Mouse (Mus musculus) neural tube, embryonic 12.5 days (tissue): Measurements from ENCODE around the gene Tmem63a. TPM values are rescaled to one million over a fixed set of nuclear protein-coding genes. Genes with fewer than 3 reads are reported as not detected.

Source experiments
- ATAC-seq: fragments of 200-750 bp; cut with Nextera tagmentation; 2 replicates; pipeline ENCODE4 v1.8.0; 2017; ENCODE audit warnings: low read depth, mild to moderate bottlenecking, moderate TSS enrichment, moderate library complexity; ENCODE audit not compliant: low FRiP score
- H3K27ac ChIP-seq: fragments of 300-500 bp; sonication (generic); 2 replicates; pipeline ENCODE4 v1.5.1; 2016
- H3K27me3 ChIP-seq: fragments of 300-500 bp; sonication (generic); replicated peaks from 2 replicates; pipeline ENCODE4 v1.6.1; 2016; ENCODE audit warnings: mild to moderate bottlenecking
- H3K36me3 ChIP-seq: fragments of 300-500 bp; sonication (generic); 2 replicates; pipeline ENCODE4 v1.6.1; 2016; ENCODE audit warnings: mild to moderate bottlenecking
- H3K4me1 ChIP-seq: fragments of 300-500 bp; sonication (generic); 2 replicates; pipeline ENCODE4 v1.6.1; 2016
- H3K4me2 ChIP-seq: fragments of 300-500 bp; sonication (generic); replicated peaks from 2 replicates; pipeline ENCODE4 v1.6.1; 2016; ENCODE audit warnings: mild to moderate bottlenecking
- H3K4me3 ChIP-seq: fragments of 300-500 bp; sonication (generic); 2 replicates; pipeline ENCODE4 v1.5.1; 2016
- H3K9ac ChIP-seq: fragments of 300-500 bp; sonication (generic); 2 replicates; pipeline ENCODE4 v1.6.1; 2016; ENCODE audit warnings: mild to moderate bottlenecking
- H3K9me3 ChIP-seq: fragments of 300-500 bp; sonication (generic); 2 replicates; pipeline ENCODE4 v1.6.1; 2016; ENCODE audit warnings: mild to moderate bottlenecking
- WGBS: fragments of 180-500 bp; shearing (Covaris S2); methylation state at CpG from one replicate; pipeline ENCODE4 v1.1.7; 2016; 5-methylcytosine and 5-hydroxymethylcytosine counted together
- polyA plus RNA-seq: library from polyadenylated mRNA; unstranded; fragments of >200 nt; fragmentation: Nextera tagmentation; extraction: Ambion mirVana; gene quantifications from 2 replicates; pipeline ENCODE4 v1.2.1, GENCODE M21; 2016

The Tmem63a gene
- polyA plus RNA-seq, 1 experiment from 2014 or later: 3.9 TPM

DNA sequence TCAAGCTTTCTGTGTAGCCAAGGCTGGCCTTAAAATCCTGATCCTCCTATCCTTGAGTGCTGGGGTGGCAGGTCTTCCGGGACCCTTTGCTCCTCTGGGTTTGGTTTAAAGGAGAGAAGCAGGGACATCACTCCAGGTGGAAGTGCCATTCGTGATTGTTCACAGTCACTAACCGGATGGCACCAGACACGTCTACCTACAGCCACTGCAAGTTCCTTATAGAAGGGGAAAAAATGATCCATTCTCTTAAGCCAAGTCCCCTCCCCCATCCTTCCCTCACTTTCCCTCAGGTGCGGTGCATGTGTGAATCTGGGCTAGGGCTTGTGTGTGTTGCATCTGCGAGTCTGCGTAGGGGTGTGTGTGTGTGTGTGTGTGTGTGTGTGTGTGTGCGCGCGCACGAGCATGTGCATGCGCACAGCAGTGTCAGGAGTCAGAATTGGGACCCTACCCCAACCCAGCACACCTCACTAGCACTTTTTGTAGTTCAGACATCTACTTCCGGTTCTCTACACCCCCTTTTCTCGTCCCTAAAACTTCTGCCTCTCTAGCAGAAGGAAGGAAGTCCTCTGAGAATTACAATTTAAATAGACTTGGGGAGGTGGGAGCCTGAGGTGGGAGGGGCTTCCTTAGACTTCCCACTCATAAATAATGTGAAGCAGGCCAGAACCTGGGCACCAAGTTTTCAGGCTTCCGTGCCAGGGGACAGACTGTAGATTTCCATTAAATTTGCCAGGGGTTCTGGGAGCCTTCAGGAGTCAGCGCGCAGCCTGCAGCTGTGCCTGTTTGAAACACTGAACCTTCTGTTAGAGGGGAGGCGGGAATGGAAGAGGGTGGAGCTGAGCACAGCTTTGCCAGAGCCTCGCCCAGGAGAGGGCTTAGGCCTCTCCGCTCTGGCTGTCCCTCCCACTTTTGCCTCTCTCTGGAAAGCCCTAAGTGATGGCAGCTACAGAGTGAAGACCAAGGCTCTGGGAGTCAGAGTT, 3.1 kb downstream of the Tmem63a start:
- Histone ChIP-seq H3K36me3 (no peaks in the 10 kb centered on the region), H3K9ac (no peak overlapping the region), H3K4me1 (peaks cover 24% of the 10 kb centered on the region), H3K4me3 (no peak overlapping the region), H3K27ac (no peak overlapping the region), H3K4me2 (peak overlapping the region; percentile 25), H3K27me3 (peaks cover 44% of the 10 kb centered on the region), H3K9me3 (no peaks in the 10 kb centered on the region)
- 31% methylated on average over 20 of the region's 20 CpGs for WGBS
- peak; percentile 35; the same call in 1 of the 2 replicates for ATAC-seq

- H3K36me3 ChIP-seq: no peaks in the 10 kb centered on the region
- H3K9me3 ChIP-seq: no peaks in the 10 kb centered on the region
- H3K27ac ChIP-seq: no peak overlapping the region
- 93% methylated on average over 6 of the region's 6 CpGs for WGBS
- H3K9ac ChIP-seq: no peak overlapping the region
- no peak overlapping the region for H3K4me2 ChIP-seq
- no peak for ATAC-seq
- H3K4me1 ChIP-seq: peaks cover 20% of the 10 kb centered on the region
- peaks cover 32% of the 10 kb centered on the region for H3K27me3 ChIP-seq
- no peak overlapping the region for H3K4me3 ChIP-seq
Measured at GRCm38 (mm10) chr1:180946448-180946847, 4.3 kb downstream of the Tmem63a start.

- H3K4me1 ChIP-seq: no peaks in the 10 kb centered on the region
- H3K9me3 ChIP-seq: no peaks in the 10 kb centered on the region
- H3K4me2 ChIP-seq: no peak overlapping the region
- WGBS: 78% methylated on average over 6 of the region's 6 CpGs
- no peak overlapping the region for H3K27ac ChIP-seq
- no peak overlapping the region for H3K4me3 ChIP-seq
- H3K9ac ChIP-seq: no peak overlapping the region
- no peaks in the 10 kb centered on the region for H3K27me3 ChIP-seq
- no peak for ATAC-seq
- no peaks in the 10 kb centered on the region for H3K36me3 ChIP-seq
Measured at GRCm38 (mm10) chr1:180952085-180952746, 10.1 kb downstream of the Tmem63a start.

DNA sequence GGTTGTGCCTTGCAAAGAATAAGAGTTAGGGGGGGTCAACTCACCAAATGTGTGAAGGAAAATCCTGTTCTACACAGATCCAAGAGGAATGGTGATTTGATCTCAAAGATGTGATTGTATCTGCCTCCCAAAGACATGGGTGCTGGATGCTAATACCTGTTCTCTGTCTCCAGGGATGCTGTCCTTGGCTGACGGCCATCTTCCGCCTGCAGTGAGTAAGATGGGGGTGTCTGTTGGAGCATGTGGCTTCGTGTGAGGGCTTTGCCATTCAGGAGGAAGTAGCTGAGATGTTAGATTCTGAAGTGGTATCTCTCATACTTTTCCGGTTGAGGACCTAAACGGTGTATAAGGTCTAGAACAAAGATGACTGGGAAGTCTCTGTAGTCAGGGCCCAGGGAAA, 10.7 kb downstream of the Tmem63a start:
- Histone ChIP-seq H3K4me1 (no peaks in the 10 kb centered on the region), H3K36me3 (no peaks in the 10 kb centered on the region), H3K4me2 (no peak overlapping the region), H3K27ac (no peak overlapping the region), H3K4me3 (no peak overlapping the region), H3K27me3 (no peaks in the 10 kb centered on the region), H3K9me3 (no peaks in the 10 kb centered on the region), H3K9ac (no peak overlapping the region)
- ATAC-seq: no peak
- WGBS: 97% methylated on average over 5 of the region's 5 CpGs

- no peaks in the 10 kb centered on the region for H3K27me3 ChIP-seq
- H3K36me3 ChIP-seq: no peaks in the 10 kb centered on the region
- no peak overlapping the region for H3K9ac ChIP-seq
- 91% methylated on average over 8 of the region's 8 CpGs for WGBS
- no peak overlapping the region for H3K4me3 ChIP-seq
- ATAC-seq: no peak
- H3K9me3 ChIP-seq: no peaks in the 10 kb centered on the region
- no peaks in the 10 kb centered on the region for H3K4me1 ChIP-seq
- no peak overlapping the region for H3K27ac ChIP-seq
- no peak overlapping the region for H3K4me2 ChIP-seq
Measured at GRCm38 (mm10) chr1:180956401-180956800, 14.3 kb downstream of the Tmem63a start.

GRCm38 (mm10) chr1:180956973-180957381, 14.8 kb downstream of the Tmem63a start:
- no peaks in the 10 kb centered on the region for H3K9me3 ChIP-seq
- ATAC-seq: no peak
- no peak overlapping the region for H3K4me3 ChIP-seq
- WGBS: 86% methylated on average over 8 of the region's 8 CpGs
- H3K27me3 ChIP-seq: no peaks in the 10 kb centered on the region
- no peak overlapping the region for H3K9ac ChIP-seq
- H3K36me3 ChIP-seq: no peaks in the 10 kb centered on the region
- H3K4me2 ChIP-seq: no peak overlapping the region
- H3K4me1 ChIP-seq: no peaks in the 10 kb centered on the region
- H3K27ac ChIP-seq: no peak overlapping the region

- H3K4me1 ChIP-seq: no peaks in the 10 kb centered on the region
- H3K9ac ChIP-seq: no peak overlapping the region
- H3K4me2 ChIP-seq: no peak overlapping the region
- WGBS: 94% methylated on average over 3 of the region's 3 CpGs
- no peaks in the 10 kb centered on the region for H3K27me3 ChIP-seq
- ATAC-seq: no peak
- no peak overlapping the region for H3K27ac ChIP-seq
- no peaks in the 10 kb centered on the region for H3K9me3 ChIP-seq
- H3K36me3 ChIP-seq: no peaks in the 10 kb centered on the region
- H3K4me3 ChIP-seq: no peak overlapping the region
Measured at GRCm38 (mm10) chr1:180957989-180958388, 15.8 kb downstream of the Tmem63a start.

- Histone ChIP-seq H3K4me1 (no peaks in the 10 kb centered on the region), H3K27me3 (no peaks in the 10 kb centered on the region), H3K27ac (no peak overlapping the region), H3K4me2 (no peak overlapping the region), H3K9ac (no peak overlapping the region), H3K4me3 (no peak overlapping the region), H3K9me3 (no peaks in the 10 kb centered on the region), H3K36me3 (no peaks in the 10 kb centered on the region)
- ATAC-seq: no peak
- 61% methylated on average over 3 of the region's 3 CpGs for WGBS
Measured at GRCm38 (mm10) chr1:180958797-180959196, 16.7 kb downstream of the Tmem63a start.

DNA sequence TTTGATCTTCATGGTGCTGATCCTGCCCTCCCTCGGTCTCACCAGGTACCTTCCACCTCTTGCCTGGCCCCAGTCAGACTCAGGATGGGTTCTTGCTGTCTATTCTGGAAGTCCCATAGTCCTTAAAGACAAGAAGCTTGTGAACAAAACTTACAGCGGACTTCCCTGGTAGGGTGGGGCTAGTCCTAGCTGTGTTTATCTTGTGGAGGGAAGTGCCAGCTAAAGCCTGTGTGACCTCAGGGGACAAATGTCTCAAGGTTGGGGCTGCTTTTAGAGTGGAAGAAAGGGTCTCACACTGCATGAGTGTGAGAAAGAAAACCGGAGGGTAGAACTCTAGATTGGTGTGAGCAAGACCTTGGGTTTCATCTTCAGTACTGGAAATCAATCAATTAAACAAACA, 23.6 kb downstream of the Tmem63a start:
- no peak for ATAC-seq
- Histone ChIP-seq H3K9me3 (no peaks in the 10 kb centered on the region), H3K27ac (no peak overlapping the region), H3K4me3 (no peak overlapping the region), H3K4me1 (no peaks in the 10 kb centered on the region), H3K36me3 (peaks cover 4% of the 10 kb centered on the region; the same call in 1 of the 2 replicates), H3K4me2 (no peak overlapping the region), H3K27me3 (no peaks in the 10 kb centered on the region), H3K9ac (no peak overlapping the region)
- 90% methylated on average over 3 of the region's 3 CpGs for WGBS

GRCm38 (mm10) chr1:180966542-180966941, 24.4 kb downstream of the Tmem63a start:
- no peak overlapping the region for H3K9ac ChIP-seq
- 59% methylated on average over 3 of the region's 3 CpGs for WGBS
- no peaks in the 10 kb centered on the region for H3K9me3 ChIP-seq
- H3K36me3 ChIP-seq: peaks cover 4% of the 10 kb centered on the region; the same call in 1 of the 2 replicates
- no peak overlapping the region for H3K4me2 ChIP-seq
- no peak overlapping the region for H3K27ac ChIP-seq
- H3K27me3 ChIP-seq: no peaks in the 10 kb centered on the region
- H3K4me3 ChIP-seq: no peak overlapping the region
- no peaks in the 10 kb centered on the region for H3K4me1 ChIP-seq
- ATAC-seq: no peak

- ATAC-seq: no peak
- Histone ChIP-seq H3K9ac (no peak overlapping the region), H3K36me3 (peaks cover 4% of the 10 kb centered on the region; the same call in 1 of the 2 replicates), H3K4me2 (no peak overlapping the region), H3K27me3 (no peaks in the 10 kb centered on the region), H3K9me3 (no peaks in the 10 kb centered on the region), H3K27ac (no peak overlapping the region), H3K4me3 (no peak overlapping the region), H3K4me1 (no peaks in the 10 kb centered on the region)
- WGBS: 88% methylated on average over 7 of the region's 7 CpGs
Measured at GRCm38 (mm10) chr1:180967261-180967660, 25.1 kb downstream of the Tmem63a start.

DNA sequence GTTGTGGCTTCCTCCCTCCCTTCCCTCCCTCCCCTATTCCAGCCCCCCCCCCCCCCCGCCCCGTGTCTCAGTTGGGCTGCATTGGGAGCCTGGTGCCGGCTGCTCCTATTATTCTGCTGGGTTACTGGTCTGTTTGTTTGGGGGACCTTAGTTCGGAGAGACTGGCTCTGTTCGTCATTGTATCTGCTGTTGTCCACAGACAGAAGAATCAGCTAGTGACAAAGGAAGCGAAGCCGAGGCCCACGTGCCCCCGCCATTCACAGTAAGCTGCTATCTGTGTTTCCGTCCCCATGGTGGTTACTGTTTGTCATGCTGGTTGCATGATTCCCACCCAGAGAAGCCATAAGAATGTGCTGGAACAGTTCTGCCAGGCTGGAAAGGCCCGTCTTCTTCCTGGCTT, 30.8 kb downstream of the Tmem63a start:
- H3K4me3 ChIP-seq: no peak overlapping the region
- H3K36me3 ChIP-seq: no peaks in the 10 kb centered on the region
- no peak overlapping the region for H3K4me2 ChIP-seq
- no peaks in the 10 kb centered on the region for H3K4me1 ChIP-seq
- H3K9ac ChIP-seq: no peak overlapping the region
- no peaks in the 10 kb centered on the region for H3K9me3 ChIP-seq
- no peaks in the 10 kb centered on the region for H3K27me3 ChIP-seq
- WGBS: 74% methylated on average over 10 of the region's 11 CpGs
- no peak overlapping the region for H3K27ac ChIP-seq
- no peak for ATAC-seq
